Mouse (Mus musculus) lung, postnatal 0 days (tissue): ENCODE measurements at regions not wholly inside any gene's neighbourhood (a gene's known extent, or its start where the extent isn't known, plus 50 kb on each side); places are given as distances from the start of the nearest gene placed in this dataset.

Experiments used
- CTCF ChIP-seq: IDR thresholded peaks from 2 replicates; pipeline ENCODE4 v1.5.1; 2016; ENCODE audit warnings: antibody characterized with exemption, mild to moderate bottlenecking
- EP300 ChIP-seq: IDR thresholded peaks from 2 replicates; pipeline ENCODE4 v1.6.1; 2016; ENCODE audit warnings: antibody characterized with exemption, mild to moderate bottlenecking, control low read depth

DNA sequence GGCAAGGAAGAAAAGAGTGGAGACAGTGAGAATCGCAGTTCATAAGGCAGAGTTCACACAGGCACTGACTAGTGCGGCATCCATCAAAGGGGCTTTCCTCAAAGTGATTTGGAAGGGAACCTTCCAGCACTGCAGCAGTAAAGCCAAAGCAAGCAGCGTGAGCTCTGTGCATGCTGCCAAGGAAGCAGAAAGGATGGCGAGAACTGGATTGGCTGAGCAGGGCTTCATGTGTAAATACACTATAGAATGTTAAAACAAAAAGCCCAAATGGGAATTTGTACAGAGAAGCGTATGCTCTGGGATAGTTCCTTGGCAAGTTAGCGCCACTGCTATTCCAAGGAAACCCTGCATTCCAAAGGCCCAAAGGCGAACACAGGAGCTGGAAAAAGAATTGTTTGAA is 81.5 kb downstream of the Tnfsf18 start:
- TF ChIP-seq CTCF (no peak), EP300 (no peak)
